Mouse (Mus musculus): ENCODE results near the gene Rpl19. TPM values are rescaled to one million over a fixed set of nuclear protein-coding genes. Genes with fewer than 3 reads are reported as not detected.

Gene Rpl19
- polyA plus RNA-seq, 1 experiment from 2014 or later: 1,161 TPM

DNA sequence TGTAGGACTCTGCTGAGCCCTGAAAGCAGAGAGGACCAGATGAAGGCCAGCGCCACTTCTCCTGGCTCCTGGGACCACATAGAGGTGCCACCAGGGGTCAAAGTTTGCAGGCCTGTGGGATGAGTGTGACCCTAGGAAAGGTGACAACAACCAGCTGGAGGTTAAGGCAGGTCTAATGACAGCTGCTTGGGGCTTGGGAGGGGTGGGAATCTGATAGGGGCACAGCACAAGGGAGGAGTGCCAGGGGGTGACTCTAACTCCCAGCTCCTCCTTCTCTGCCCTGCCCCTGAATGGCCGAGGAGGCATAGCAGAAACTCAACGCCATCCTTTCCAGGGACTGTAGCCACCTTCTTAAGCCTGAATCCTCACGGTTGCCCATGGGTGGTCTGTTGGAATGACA is 9.7 kb upstream of the Rpl19 start:
- no peak for ATAC-seq (ENCODE audit: insufficient number of reproducible peaks, insufficient read depth, low FRiP score, low TSS enrichment, low read depth)
- Histone ChIP-seq H3K9me3 (no peaks in the 10 kb centered on the region), H3K9ac (no peak overlapping the region), H3K36me3 (peaks cover 63% of the 10 kb centered on the region), H3K27ac (no peak overlapping the region), H3K27me3 (no peaks in the 10 kb centered on the region), H3K4me2 (no peak overlapping the region), H3K4me1 (peaks cover 34% of the 10 kb centered on the region), H3K4me3 (no peak overlapping the region)
- 77% methylated on average over 4 of the region's 4 CpGs for WGBS

GRCm38 (mm10) chr11:98018222-98018621 is 8.3 kb upstream of the Rpl19 start:
- Histone ChIP-seq H3K9me3 (no peaks in the 10 kb centered on the region), H3K36me3 (peaks cover 51% of the 10 kb centered on the region), H3K4me1 (peaks cover 37% of the 10 kb centered on the region), H3K27ac (no peak overlapping the region), H3K4me3 (no peak overlapping the region), H3K9ac (no peak overlapping the region), H3K4me2 (no peak overlapping the region), H3K27me3 (no peaks in the 10 kb centered on the region)
- WGBS: 45% methylated on average over 6 of the region's 6 CpGs
- ATAC-seq (ENCODE audit: insufficient number of reproducible peaks, insufficient read depth, low FRiP score, low TSS enrichment, low read depth): no peak

GRCm38 (mm10) chr11:98018858-98019641 is 7.5 kb upstream of the Rpl19 start:
- H3K27me3 ChIP-seq: no peaks in the 10 kb centered on the region
- ATAC-seq (ENCODE audit: insufficient number of reproducible peaks, insufficient read depth, low FRiP score, low TSS enrichment, low read depth): no peak
- 42% methylated on average over 10 of the region's 10 CpGs for WGBS
- H3K4me3 ChIP-seq: no peak overlapping the region
- H3K9me3 ChIP-seq: no peaks in the 10 kb centered on the region
- H3K36me3 ChIP-seq: peaks cover 47% of the 10 kb centered on the region
- H3K4me2 ChIP-seq: no peak overlapping the region
- peaks cover 41% of the 10 kb centered on the region for H3K4me1 ChIP-seq
- no peak overlapping the region for H3K27ac ChIP-seq
- H3K9ac ChIP-seq: peak overlapping the region; percentile 32; the same call in 1 of the 2 replicates

GRCm38 (mm10) chr11:98019883-98020610 is 6.5 kb upstream of the Rpl19 start:
- H3K9ac ChIP-seq: peak overlapping the region; percentile 32; the same call in 1 of the 2 replicates
- peaks cover 39% of the 10 kb centered on the region for H3K36me3 ChIP-seq
- H3K27ac ChIP-seq: peak overlapping the region; percentile 72
- H3K27me3 ChIP-seq: no peaks in the 10 kb centered on the region
- peaks cover 41% of the 10 kb centered on the region for H3K4me1 ChIP-seq
- H3K9me3 ChIP-seq: no peaks in the 10 kb centered on the region
- WGBS: 22% methylated on average over 8 of the region's 8 CpGs
- H3K4me3 ChIP-seq: peak overlapping the region; percentile 15; the same call in 1 of the 2 replicates
- ATAC-seq (ENCODE audit: insufficient number of reproducible peaks, insufficient read depth, low FRiP score, low TSS enrichment, low read depth): no peak
- H3K4me2 ChIP-seq: peak overlapping the region; percentile 63

DNA sequence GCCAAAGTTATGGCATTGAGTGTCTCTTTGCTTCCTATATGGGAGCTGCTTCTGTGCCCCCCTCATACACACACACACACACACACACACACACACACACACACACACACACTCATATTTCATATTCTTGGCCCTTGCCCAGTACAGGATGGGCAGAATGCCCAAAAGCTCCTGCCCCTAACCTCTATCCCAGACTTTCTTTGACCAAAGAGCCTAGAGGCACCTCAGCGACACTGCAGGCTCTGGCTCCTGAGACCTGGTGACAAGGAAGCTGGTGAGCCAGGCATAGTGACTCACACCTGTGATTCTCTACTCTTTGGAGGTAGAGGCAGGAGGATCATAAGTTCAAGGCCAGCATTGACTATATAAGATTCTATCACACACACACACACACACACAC is 5.8 kb upstream of the Rpl19 start:
- Histone ChIP-seq H3K9me3 (no peaks in the 10 kb centered on the region), H3K27ac (peak overlapping the region; percentile 92), H3K9ac (peak overlapping the region; percentile 32; the same call in 1 of the 2 replicates), H3K36me3 (peaks cover 32% of the 10 kb centered on the region), H3K4me1 (peaks cover 44% of the 10 kb centered on the region), H3K4me3 (peak overlapping the region; percentile 91), H3K4me2 (peak overlapping the region; percentile 63), H3K27me3 (no peaks in the 10 kb centered on the region)
- ATAC-seq (ENCODE audit: insufficient number of reproducible peaks, insufficient read depth, low FRiP score, low TSS enrichment, low read depth): no peak
- WGBS: 52% methylated on average over 1 of the region's 1 CpGs

DNA sequence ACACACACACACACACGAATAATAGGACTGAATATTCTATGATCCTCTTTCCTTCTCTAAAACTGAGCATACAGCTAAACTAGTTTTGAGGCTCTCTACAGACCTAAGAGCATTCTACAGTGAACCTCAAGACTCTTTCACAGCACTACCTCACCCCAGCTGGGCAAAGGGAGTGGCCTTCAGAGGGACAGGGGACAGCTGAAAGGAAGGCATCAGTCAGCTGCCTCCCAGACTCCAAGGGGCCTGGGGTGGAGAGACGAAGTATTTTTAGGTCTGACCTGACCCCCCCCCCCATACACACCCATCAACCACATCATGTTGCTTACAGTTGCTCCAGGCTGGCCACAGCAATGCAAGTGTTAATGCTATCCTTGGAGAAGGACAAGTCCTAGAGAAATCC is 5.4 kb upstream of the Rpl19 start:
- Histone ChIP-seq H3K4me3 (peak overlapping the region; percentile 91), H3K36me3 (peaks cover 28% of the 10 kb centered on the region), H3K9me3 (no peaks in the 10 kb centered on the region), H3K27me3 (no peaks in the 10 kb centered on the region), H3K4me1 (peaks cover 48% of the 10 kb centered on the region), H3K27ac (peak overlapping the region; percentile 92), H3K9ac (peak overlapping the region; percentile 92), H3K4me2 (peak overlapping the region; percentile 63)
- no peak for ATAC-seq (ENCODE audit: insufficient number of reproducible peaks, insufficient read depth, low FRiP score, low TSS enrichment, low read depth)
- WGBS: 57% methylated on average over 2 of the region's 2 CpGs

DNA sequence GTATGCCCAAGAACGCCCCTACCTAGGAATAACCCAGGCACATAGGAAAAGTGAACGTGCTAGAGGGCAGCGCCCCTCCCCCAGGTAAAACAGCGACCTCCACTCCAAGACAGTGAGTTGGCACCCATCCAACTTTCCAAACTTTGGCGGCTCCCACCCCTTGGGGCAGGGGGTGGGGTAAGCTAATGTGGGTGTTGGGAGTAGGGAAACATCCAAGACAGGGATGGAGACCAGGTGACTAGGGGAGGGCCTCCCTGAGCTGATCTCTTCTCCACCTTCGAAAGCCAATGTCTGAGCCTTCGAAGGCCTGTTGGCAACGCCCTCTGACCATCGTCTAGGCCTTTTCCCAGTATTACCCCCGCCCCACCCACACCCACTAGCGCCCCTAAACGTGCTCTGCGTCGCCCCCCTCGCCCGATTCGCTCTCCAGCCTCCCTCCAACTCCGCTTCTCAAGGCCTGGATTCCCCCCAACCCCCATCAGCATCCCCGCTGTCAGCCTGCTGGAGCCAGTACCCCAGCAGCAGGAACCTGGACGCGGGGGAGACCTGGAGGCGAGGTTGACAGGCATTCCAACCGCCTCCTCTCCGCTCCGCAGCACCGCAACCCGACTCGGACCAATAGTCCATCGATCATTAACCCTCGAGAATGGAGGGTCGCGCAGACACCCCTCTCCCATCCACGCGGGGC is 4.8 kb upstream of the Rpl19 start:
- Histone ChIP-seq H3K9me3 (no peaks in the 10 kb centered on the region), H3K4me1 (peaks cover 48% of the 10 kb centered on the region), H3K4me2 (peak overlapping the region; percentile 63), H3K27me3 (no peaks in the 10 kb centered on the region), H3K4me3 (peak overlapping the region; percentile 91), H3K36me3 (peaks cover 22% of the 10 kb centered on the region), H3K27ac (peak overlapping the region; percentile 92), H3K9ac (peak overlapping the region; percentile 92)
- peak; percentile 38 for ATAC-seq (ENCODE audit: insufficient number of reproducible peaks, insufficient read depth, low FRiP score, low TSS enrichment, low read depth)
- 3% methylated on average over 34 of the region's 34 CpGs for WGBS

DNA sequence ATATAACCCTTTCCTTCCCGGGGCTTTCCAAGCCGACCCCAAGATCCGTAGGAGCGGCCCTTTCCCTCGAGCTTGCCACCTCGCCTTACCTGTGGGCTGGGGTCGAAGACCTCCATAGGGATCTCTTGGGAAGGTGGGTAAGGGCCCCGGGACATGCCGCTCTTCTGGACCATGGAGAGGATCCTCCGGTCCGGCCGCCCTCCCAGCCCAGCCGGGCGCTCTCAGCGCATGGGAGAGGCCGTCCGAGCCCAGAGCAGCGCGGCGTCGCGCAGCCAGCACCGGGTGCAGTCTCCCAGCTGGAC is 4.3 kb upstream of the Rpl19 start:
- 0% methylated on average over 23 of the region's 23 CpGs for WGBS
- peak overlapping the region; percentile 63 for H3K4me2 ChIP-seq
- H3K27me3 ChIP-seq: no peaks in the 10 kb centered on the region
- peak overlapping the region; percentile 91 for H3K4me3 ChIP-seq
- H3K4me1 ChIP-seq: peaks cover 48% of the 10 kb centered on the region
- H3K36me3 ChIP-seq: peaks cover 17% of the 10 kb centered on the region
- H3K9ac ChIP-seq: peak overlapping the region; percentile 92
- no peaks in the 10 kb centered on the region for H3K9me3 ChIP-seq
- H3K27ac ChIP-seq: peak overlapping the region; percentile 92
- peak; percentile 11; the same call in 1 of the 2 replicates for ATAC-seq (ENCODE audit: insufficient number of reproducible peaks, insufficient read depth, low FRiP score, low TSS enrichment, low read depth)

DNA sequence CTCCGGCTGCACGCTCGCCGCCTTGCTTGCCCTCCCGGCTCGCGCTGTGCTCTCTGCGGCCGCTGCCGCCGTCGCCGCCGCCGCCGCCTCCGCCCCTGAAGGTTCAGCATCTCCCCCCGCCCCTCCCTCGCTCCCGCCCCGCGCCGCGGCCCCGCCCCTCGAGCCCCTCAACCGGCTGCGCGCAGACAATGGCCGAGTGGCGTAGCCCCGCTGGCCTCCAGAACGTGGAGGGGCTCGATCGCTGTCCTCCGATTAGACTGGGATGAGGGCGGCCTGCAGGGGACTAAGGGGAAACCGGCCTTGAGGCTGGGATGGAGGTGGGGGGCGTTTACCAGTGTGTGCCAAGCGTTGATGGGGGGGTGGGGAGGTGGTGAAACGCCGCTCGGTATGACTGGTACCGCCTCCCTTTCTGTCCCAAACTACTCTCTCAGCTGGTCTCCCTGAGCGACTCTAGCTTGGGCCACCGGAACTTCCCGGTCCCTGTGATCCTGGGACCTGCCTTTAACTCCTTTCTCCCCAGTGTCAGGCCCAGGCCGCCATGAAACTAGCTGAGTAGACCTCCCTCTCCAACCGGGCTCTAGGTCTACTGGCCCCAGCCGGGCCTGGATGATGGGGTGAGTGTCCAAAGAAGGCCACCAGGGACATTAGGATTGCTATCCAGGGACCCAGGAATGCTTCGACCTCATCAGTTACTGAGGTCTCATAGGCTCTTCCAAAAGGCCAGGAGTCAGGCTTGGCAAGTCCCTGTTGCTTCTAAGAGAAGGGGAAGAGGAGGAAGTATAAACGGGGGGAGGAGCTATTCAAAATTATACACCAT is 3.7 kb upstream of the Rpl19 start, which contains the start of gene Cacnb1:
TSS of gene Cacnb1 (minus strand) at position 480 of the 817 bp plus-strand sequence.
- WGBS: 1% methylated on average over 52 of the region's 52 CpGs
- Histone ChIP-seq H3K27me3 (no peaks in the 10 kb centered on the region), H3K4me1 (peaks cover 51% of the 10 kb centered on the region), H3K36me3 (peaks cover 12% of the 10 kb centered on the region), H3K9ac (peak within 1 kb of the TSS; percentile 92), H3K9me3 (no peaks in the 10 kb centered on the region), H3K27ac (peak within 1 kb of the TSS; percentile 92), H3K4me3 (peak within 1 kb of the TSS; percentile 91), H3K4me2 (peak within 1 kb of the TSS; percentile 63)
- peak; percentile 26 for ATAC-seq (ENCODE audit: insufficient number of reproducible peaks, insufficient read depth, low FRiP score, low TSS enrichment, low read depth)

DNA sequence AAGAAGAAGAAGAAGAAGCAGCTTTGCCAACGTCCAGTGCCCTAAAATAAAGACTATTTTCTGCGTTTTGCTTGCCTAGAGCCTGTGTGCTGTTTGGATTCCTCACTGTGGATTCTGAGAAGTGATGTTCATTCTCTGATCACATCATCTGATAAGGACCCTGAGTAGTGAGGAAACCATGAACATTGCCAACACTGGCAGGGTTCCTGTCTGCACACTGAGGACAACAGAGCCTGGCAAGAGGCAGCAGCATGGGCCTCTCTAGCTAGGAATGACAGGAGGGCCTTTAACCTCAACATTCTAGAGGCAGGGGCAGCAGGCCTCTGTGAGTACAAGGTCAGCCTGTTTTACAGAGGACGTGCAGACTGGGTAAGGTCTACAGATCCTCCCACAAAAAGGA is 2.0 kb upstream of the Rpl19 start:
- Histone ChIP-seq H3K36me3 (peaks cover 16% of the 10 kb centered on the region), H3K27ac (no peak overlapping the region), H3K4me1 (peaks cover 47% of the 10 kb centered on the region), H3K27me3 (no peaks in the 10 kb centered on the region), H3K4me2 (no peak overlapping the region), H3K4me3 (no peak overlapping the region), H3K9me3 (no peaks in the 10 kb centered on the region), H3K9ac (0 out of 2 replicates have a peak overlapping the region, but pooled peaks have one; percentile 7)
- 84% methylated on average over 3 of the region's 3 CpGs for WGBS
- ATAC-seq (ENCODE audit: insufficient number of reproducible peaks, insufficient read depth, low FRiP score, low TSS enrichment, low read depth): no peak

- H3K27me3 ChIP-seq: no peaks in the 10 kb centered on the region
- no peaks in the 10 kb centered on the region for H3K9me3 ChIP-seq
- no peak for ATAC-seq (ENCODE audit: insufficient number of reproducible peaks, insufficient read depth, low FRiP score, low TSS enrichment, low read depth)
- peak overlapping the region; percentile 94 for H3K27ac ChIP-seq
- H3K4me3 ChIP-seq: peak overlapping the region; percentile 99
- H3K9ac ChIP-seq: peak overlapping the region; percentile 100
- peak overlapping the region; percentile 92 for H3K4me2 ChIP-seq
- peaks cover 32% of the 10 kb centered on the region for H3K36me3 ChIP-seq
- 7% methylated on average over 15 of the region's 15 CpGs for WGBS
- peaks cover 30% of the 10 kb centered on the region for H3K4me1 ChIP-seq
These were observed 301 bp upstream of the Rpl19 start for GRCm38 (mm10) chr11:98026248-98026569.
